Mouse (Mus musculus): ENCODE measurements around the gene Xdh. TPM values are rescaled to one million over a fixed set of nuclear protein-coding genes. Genes with fewer than 3 reads are reported as not detected.

The Xdh gene
- polyA plus RNA-seq, 1 experiment, result 0.55 TPM

DNA sequence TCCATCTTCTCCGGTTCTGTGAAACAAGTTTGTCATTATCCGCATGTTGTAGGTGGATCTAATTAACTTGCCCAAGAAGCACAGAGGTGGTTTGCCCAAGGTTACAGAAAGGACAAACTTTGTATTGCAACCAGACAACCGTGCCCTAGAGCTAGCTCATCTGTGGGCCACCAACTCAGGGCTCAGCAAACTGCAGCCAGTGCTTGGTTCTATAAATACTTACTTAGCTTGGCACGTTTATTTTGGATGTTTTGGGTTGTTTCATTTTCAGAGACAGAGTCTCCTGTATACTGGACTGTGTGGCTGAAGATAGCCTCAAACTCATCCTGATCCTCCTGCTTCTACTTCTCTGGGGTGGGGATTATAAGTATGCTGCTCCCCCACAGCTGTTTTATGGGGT is 35.3 kb downstream of the Xdh start:
- Histone ChIP-seq H3K4me3 (no peak overlapping the region), H3K79me2 (ENCODE audit: control insufficient read depth, insufficient read depth) (no peaks in the 10 kb centered on the region), H3K36me3 (ENCODE audit: control insufficient read depth, insufficient read depth) (no peaks in the 10 kb centered on the region), H3K27me3 (ENCODE audit: control insufficient read depth, insufficient read depth, insufficient read length) (no peaks in the 10 kb centered on the region), H3K4me2 (ENCODE audit: low read depth) (no peak overlapping the region), H3ac (ENCODE audit: control insufficient read depth, insufficient read length) (no peak overlapping the region)
- no peak for TF ChIP-seq MAX (IDR thresholded peaks at IDR 0.05; ENCODE audit: low read depth)
- no peak for TF ChIP-seq SRF (IDR thresholded peaks at IDR 0.05; ENCODE audit: control insufficient read depth, insufficient read length, low read depth)
- TF ChIP-seq TCF3 (IDR thresholded peaks at IDR 0.05; ENCODE audit: insufficient read length, low read depth), result no peak
- TF ChIP-seq POLR2AphosphoS2 (IDR thresholded peaks at IDR 0.05; ENCODE audit: insufficient read length, low read depth), result no peak
- TF ChIP-seq REST (IDR thresholded peaks at IDR 0.05; ENCODE audit: insufficient read depth, insufficient read length), result no peak
- TF ChIP-seq POLR2A (IDR thresholded peaks at IDR 0.05; ENCODE audit: insufficient read length, low read depth), result no peak
- TF ChIP-seq USF1 (IDR thresholded peaks at IDR 0.05; ENCODE audit: low read depth), result no peak
- no peak for TF ChIP-seq MYOD1 (IDR thresholded peaks at IDR 0.05; ENCODE audit: control insufficient read depth in 1 of 3, insufficient read length in 2 of 3, low read depth in 2 of 3)
- no peak for TF ChIP-seq TCF12 (IDR thresholded peaks at IDR 0.05; ENCODE audit: insufficient read depth, poor library complexity, severe bottlenecking)
- TF ChIP-seq E2F4 (IDR thresholded peaks at IDR 0.05; ENCODE audit: insufficient read depth), result no peak
- TF ChIP-seq MYOG (IDR thresholded peaks at IDR 0.05; ENCODE audit: control insufficient read depth in 1 of 3, insufficient read depth in 1 of 3, insufficient read length in 2 of 3, low read depth in 2 of 3), result no peak
- no peak for TF ChIP-seq CEBPB (IDR thresholded peaks at IDR 0.05; ENCODE audit: insufficient read depth, poor library complexity, severe bottlenecking)

DNA sequence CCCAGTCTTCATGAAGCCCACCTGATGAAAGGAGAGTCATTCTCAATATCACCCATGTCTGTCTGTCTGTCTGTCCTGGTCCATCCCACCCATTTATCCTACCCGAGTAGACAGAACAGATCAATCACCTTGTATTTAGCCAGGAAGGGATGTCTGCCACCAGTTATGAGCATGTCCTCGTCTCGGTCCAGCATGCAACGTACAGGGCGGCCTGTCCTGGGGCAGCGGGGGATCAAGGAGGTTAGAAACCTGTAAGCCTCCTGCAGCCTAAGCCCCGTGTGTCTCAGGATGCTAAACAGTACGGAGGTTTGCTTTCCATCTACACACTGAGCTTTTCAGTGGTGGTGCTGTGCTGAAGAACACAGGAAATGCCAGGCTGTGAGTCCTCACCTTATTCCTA is 43.9 kb downstream of the Xdh start:
- Histone ChIP-seq H3K27me3 (ENCODE audit: control insufficient read depth, insufficient read depth, insufficient read length) (peaks cover 5% of the 10 kb centered on the region), H3ac (ENCODE audit: control insufficient read depth, insufficient read length) (no peak overlapping the region), H3K79me2 (ENCODE audit: control insufficient read depth, insufficient read depth) (no peaks in the 10 kb centered on the region), H3K36me3 (ENCODE audit: control insufficient read depth, insufficient read depth) (no peaks in the 10 kb centered on the region), H3K4me3 (no peak overlapping the region), H3K4me2 (ENCODE audit: low read depth) (no peak overlapping the region)
- TF ChIP-seq TCF12 (IDR thresholded peaks at IDR 0.05; ENCODE audit: insufficient read depth, poor library complexity, severe bottlenecking) (no peak), SRF (IDR thresholded peaks at IDR 0.05; ENCODE audit: control insufficient read depth, insufficient read length, low read depth) (no peak), E2F4 (IDR thresholded peaks at IDR 0.05; ENCODE audit: insufficient read depth) (no peak), MAX (IDR thresholded peaks at IDR 0.05; ENCODE audit: low read depth) (no peak), TCF3 (IDR thresholded peaks at IDR 0.05; ENCODE audit: insufficient read length, low read depth) (no peak), CEBPB (IDR thresholded peaks at IDR 0.05; ENCODE audit: insufficient read depth, poor library complexity, severe bottlenecking) (no peak), REST (IDR thresholded peaks at IDR 0.05; ENCODE audit: insufficient read depth, insufficient read length) (no peak), POLR2A (IDR thresholded peaks at IDR 0.05; ENCODE audit: insufficient read length, low read depth) (no peak)

DNA sequence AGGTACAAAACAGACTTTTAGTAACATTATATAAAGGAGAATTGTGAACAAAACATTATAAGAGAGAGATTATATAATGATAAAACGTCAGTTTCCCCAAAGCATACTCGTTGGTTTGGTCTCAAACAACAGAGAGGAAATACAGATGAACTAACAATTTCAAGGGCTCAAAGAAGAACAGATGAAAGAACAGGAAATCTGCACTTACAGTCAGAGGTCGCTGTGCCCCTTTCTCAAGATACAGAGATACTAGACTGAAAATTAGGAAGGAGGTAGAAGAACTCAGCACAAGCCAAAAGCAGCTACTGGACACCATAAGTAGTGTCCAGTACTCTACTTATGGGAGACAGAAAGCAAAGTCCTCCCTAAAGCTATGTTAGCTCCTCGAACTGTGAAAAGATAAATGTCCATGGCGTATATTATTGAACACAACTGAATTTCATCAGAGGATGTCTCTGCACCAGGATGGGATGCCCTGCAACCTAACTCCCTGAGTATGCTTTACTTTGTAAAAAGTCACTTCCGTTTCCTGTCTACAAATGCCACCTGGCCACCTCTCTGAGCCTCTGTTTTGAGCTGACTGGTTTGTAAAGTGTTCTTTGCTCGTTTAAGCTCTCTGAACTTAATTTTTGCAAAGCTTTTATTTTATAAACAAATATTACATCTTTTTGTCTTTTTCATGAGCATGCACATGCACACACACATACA is 44.8 kb downstream of the Xdh start:
- Histone ChIP-seq H3K27me3 (ENCODE audit: control insufficient read depth, insufficient read depth, insufficient read length) (peaks cover 5% of the 10 kb centered on the region), H3ac (ENCODE audit: control insufficient read depth, insufficient read length) (no peak overlapping the region), H3K79me2 (ENCODE audit: control insufficient read depth, insufficient read depth) (no peaks in the 10 kb centered on the region), H3K36me3 (ENCODE audit: control insufficient read depth, insufficient read depth) (no peaks in the 10 kb centered on the region), H3K4me3 (no peak overlapping the region), H3K4me2 (ENCODE audit: low read depth) (no peak overlapping the region)
- TF ChIP-seq MYOD1 (IDR thresholded peaks at IDR 0.05; ENCODE audit: control insufficient read depth in 1 of 3, insufficient read length in 2 of 3, low read depth in 2 of 3), result no peak
- TF ChIP-seq USF1 (IDR thresholded peaks at IDR 0.05; ENCODE audit: low read depth), result no peak
- TF ChIP-seq TCF12 (IDR thresholded peaks at IDR 0.05; ENCODE audit: insufficient read depth, poor library complexity, severe bottlenecking), result no peak
- TF ChIP-seq REST (IDR thresholded peaks at IDR 0.05; ENCODE audit: insufficient read depth, insufficient read length), result no peak
- no peak for TF ChIP-seq SRF (IDR thresholded peaks at IDR 0.05; ENCODE audit: control insufficient read depth, insufficient read length, low read depth)
- TF ChIP-seq E2F4 (IDR thresholded peaks at IDR 0.05; ENCODE audit: insufficient read depth), result no peak
- TF ChIP-seq CEBPB (IDR thresholded peaks at IDR 0.05; ENCODE audit: insufficient read depth, poor library complexity, severe bottlenecking), result no peak
- TF ChIP-seq POLR2A (IDR thresholded peaks at IDR 0.05; ENCODE audit: insufficient read length, low read depth), result no peak
- TF ChIP-seq MAX (IDR thresholded peaks at IDR 0.05; ENCODE audit: low read depth), result no peak
- TF ChIP-seq MYOG (IDR thresholded peaks at IDR 0.05; ENCODE audit: control insufficient read depth in 1 of 3, insufficient read depth in 1 of 3, insufficient read length in 2 of 3, low read depth in 2 of 3), result no peak
- TF ChIP-seq POLR2AphosphoS2 (IDR thresholded peaks at IDR 0.05; ENCODE audit: insufficient read length, low read depth), result no peak
- TF ChIP-seq TCF3 (IDR thresholded peaks at IDR 0.05; ENCODE audit: insufficient read length, low read depth), result no peak

DNA sequence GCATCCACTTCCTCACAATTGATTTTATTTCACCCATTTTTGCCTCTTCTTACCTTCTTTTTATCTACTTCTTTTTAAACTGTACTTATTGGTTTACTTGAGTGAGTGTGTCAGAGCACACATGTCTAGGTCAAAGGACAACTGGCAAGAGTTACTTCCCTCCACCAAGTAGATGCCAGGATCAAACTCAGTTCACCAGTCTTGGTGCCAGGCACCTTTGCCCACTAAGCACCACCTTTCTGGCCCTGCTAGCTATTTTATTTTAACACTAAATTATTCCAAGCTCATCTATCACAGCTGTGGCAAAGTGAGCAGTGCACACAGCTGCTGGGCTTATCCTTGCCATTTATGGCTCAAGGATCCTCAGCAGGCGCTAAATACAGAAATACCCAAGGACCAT is 46.9 kb downstream of the Xdh start:
- no peak overlapping the region for H3K4me2 ChIP-seq (ENCODE audit: low read depth)
- peaks cover 5% of the 10 kb centered on the region for H3K27me3 ChIP-seq (ENCODE audit: control insufficient read depth, insufficient read depth, insufficient read length)
- no peaks in the 10 kb centered on the region for H3K36me3 ChIP-seq (ENCODE audit: control insufficient read depth, insufficient read depth)
- H3K4me3 ChIP-seq, result no peak overlapping the region
- H3K79me2 ChIP-seq (ENCODE audit: control insufficient read depth, insufficient read depth), result no peaks in the 10 kb centered on the region
- no peak overlapping the region for H3ac ChIP-seq (ENCODE audit: control insufficient read depth, insufficient read length)
- TF ChIP-seq SRF (IDR thresholded peaks at IDR 0.05; ENCODE audit: control insufficient read depth, insufficient read length, low read depth) (no peak), MYOD1 (IDR thresholded peaks at IDR 0.05; ENCODE audit: control insufficient read depth in 1 of 3, insufficient read length in 2 of 3, low read depth in 2 of 3) (no peak), POLR2AphosphoS2 (IDR thresholded peaks at IDR 0.05; ENCODE audit: insufficient read length, low read depth) (no peak), MAX (IDR thresholded peaks at IDR 0.05; ENCODE audit: low read depth) (no peak), POLR2A (IDR thresholded peaks at IDR 0.05; ENCODE audit: insufficient read length, low read depth) (no peak), E2F4 (IDR thresholded peaks at IDR 0.05; ENCODE audit: insufficient read depth) (no peak), REST (IDR thresholded peaks at IDR 0.05; ENCODE audit: insufficient read depth, insufficient read length) (no peak)
